Mouse (Mus musculus) myocyte (in vitro differentiated cells): ENCODE results near the gene Acox1. TPM values are rescaled to one million over a fixed set of nuclear protein-coding genes. Genes with fewer than 3 reads are reported as not detected.

Source experiments
- H3K27me3 ChIP-seq: one replicate; pipeline ENCODE4 v1.6.1; 2011; ENCODE audit not compliant: control insufficient read depth, insufficient read depth, insufficient read length
- H3K36me3 ChIP-seq: one replicate; pipeline ENCODE4 v1.6.1; 2011; ENCODE audit not compliant: control insufficient read depth, insufficient read depth
- H3K4me2 ChIP-seq: one replicate; pipeline ENCODE4 v1.6.1; 2011; ENCODE audit warnings: low read depth, control low read depth
- H3K4me3 ChIP-seq: one replicate; pipeline ENCODE4 v1.5.1; 2011; ENCODE audit warnings: mild to moderate bottlenecking, control low read depth, moderate library complexity
- H3K79me2 ChIP-seq: one replicate; pipeline ENCODE4 v1.6.1; 2011; ENCODE audit not compliant: control insufficient read depth, insufficient read depth
- H3ac ChIP-seq: one replicate; pipeline ENCODE4 v1.6.1; 2011; ENCODE audit not compliant: control insufficient read depth, insufficient read length
- CEBPB ChIP-seq: IDR thresholded peaks from 2 replicates; pipeline ENCODE4 v1.6.1; 2011; ENCODE audit warnings: mild to moderate bottlenecking, moderate library complexity; ENCODE audit not compliant: poor library complexity, insufficient read depth, severe bottlenecking
- E2F4 ChIP-seq: IDR thresholded peaks from one replicate; pipeline ENCODE4 v1.6.1; 2011; ENCODE audit warnings: mild to moderate bottlenecking, control low read depth, moderate library complexity; ENCODE audit not compliant: insufficient read depth
- MAX ChIP-seq: IDR thresholded peaks from one replicate; pipeline ENCODE4 v1.6.1; 2011; ENCODE audit warnings: low read depth, mild to moderate bottlenecking, control low read depth
- MYOD1 ChIP-seq, 3 experiments: IDR thresholded peaks; one replicate each; pipeline ENCODE4 v1.6.1; 2011; ENCODE audit warnings: control low read depth in 2 of 3, low read depth in 2 of 3, mild to moderate bottlenecking in 2 of 3, moderate library complexity in 1 of 3; ENCODE audit not compliant: insufficient read length in 2 of 3, control insufficient read depth in 1 of 3
- MYOG ChIP-seq, 3 experiments: IDR thresholded peaks; one replicate each; pipeline ENCODE4 v1.6.1; 2011; ENCODE audit warnings: control low read depth in 2 of 3, low read depth in 2 of 3, mild to moderate bottlenecking in 2 of 3; ENCODE audit not compliant: insufficient read length in 2 of 3, control insufficient read depth in 1 of 3, insufficient read depth in 1 of 3
- POLR2A ChIP-seq: IDR thresholded peaks from one replicate; pipeline ENCODE4 v1.6.1; 2011; ENCODE audit warnings: low read depth, mild to moderate bottlenecking, control low read depth, moderate library complexity; ENCODE audit not compliant: insufficient read length
- POLR2AphosphoS2 ChIP-seq: IDR thresholded peaks from one replicate; pipeline ENCODE4 v1.6.1; 2011; ENCODE audit warnings: low read depth, control low read depth; ENCODE audit not compliant: insufficient read length
- REST ChIP-seq: IDR thresholded peaks from one replicate; pipeline ENCODE4 v1.6.1; 2011; ENCODE audit warnings: mild to moderate bottlenecking, control low read depth, moderate library complexity; ENCODE audit not compliant: insufficient read depth, insufficient read length
- SRF ChIP-seq: IDR thresholded peaks from one replicate; pipeline ENCODE4 v1.6.1; 2011; ENCODE audit warnings: low read depth; ENCODE audit not compliant: control insufficient read depth, insufficient read length
- TCF12 ChIP-seq: IDR thresholded peaks from one replicate; pipeline ENCODE4 v1.6.1; 2011; ENCODE audit warnings: mild to moderate bottlenecking, control low read depth; ENCODE audit not compliant: poor library complexity, insufficient read depth, severe bottlenecking
- TCF3 ChIP-seq: IDR thresholded peaks from one replicate; pipeline ENCODE4 v1.6.1; 2011; ENCODE audit warnings: low read depth, control low read depth; ENCODE audit not compliant: insufficient read length
- USF1 ChIP-seq: IDR thresholded peaks from one replicate; pipeline ENCODE4 v1.6.1; 2011; ENCODE audit warnings: low read depth, mild to moderate bottlenecking, control low read depth, moderate library complexity
- polyA plus RNA-seq: library from polyadenylated mRNA; unstranded; fragments of >200 nt; fragmentation: generic; extraction: Trizol; gene quantifications from one replicate; pipeline ENCODE4 v1.2.1, GENCODE M21; 2012; ENCODE audit warnings: missing spikeins

Acox1 gene
- polyA plus RNA-seq, 1 experiment: 36.4 TPM

- H3K27me3 ChIP-seq: no peaks in the 10 kb centered on the region
- H3K4me2 ChIP-seq: no peak overlapping the region
- no peak for TF ChIP-seq POLR2A
- no peak for TF ChIP-seq MAX
- TF ChIP-seq TCF3: no peak
- no peak for TF ChIP-seq USF1
- TF ChIP-seq E2F4: no peak
- no peak for TF ChIP-seq MYOG (IDR thresholded peaks at IDR 0.05; ENCODE audit: control insufficient read depth in 1 of 3, insufficient read depth in 1 of 3, insufficient read length in 2 of 3, low read depth in 2 of 3)
- TF ChIP-seq REST: no peak
- no peak for TF ChIP-seq POLR2AphosphoS2
- TF ChIP-seq SRF: no peak
- no peak for TF ChIP-seq CEBPB
- TF ChIP-seq TCF12: no peak
- TF ChIP-seq MYOD1 (IDR thresholded peaks at IDR 0.05; ENCODE audit: control insufficient read depth in 1 of 3, insufficient read length in 2 of 3, low read depth in 2 of 3): no peak
- H3K36me3 ChIP-seq: peaks cover 11% of the 10 kb centered on the region
- H3ac ChIP-seq: no peak overlapping the region
- H3K4me3 ChIP-seq: no peak overlapping the region
- H3K79me2 ChIP-seq: no peaks in the 10 kb centered on the region
Measured at GRCm38 (mm10) chr11:116206678-116207077, 7.8 kb upstream of the Acox1 start.

GRCm38 (mm10) chr11:116203150-116203549 lies 4.3 kb upstream of the Acox1 start:
- Histone ChIP-seq H3K79me2 (peaks cover 8% of the 10 kb centered on the region), H3K4me3 (no peak overlapping the region), H3ac (no peak overlapping the region), H3K27me3 (no peaks in the 10 kb centered on the region), H3K4me2 (no peak overlapping the region), H3K36me3 (peaks cover 11% of the 10 kb centered on the region)
- TF ChIP-seq CEBPB (no peak), POLR2AphosphoS2 (no peak), TCF3 (no peak), USF1 (no peak), REST (no peak), E2F4 (no peak), MYOD1 (IDR thresholded peaks at IDR 0.05; ENCODE audit: control insufficient read depth in 1 of 3, insufficient read length in 2 of 3, low read depth in 2 of 3) (no peak), SRF (no peak), TCF12 (no peak), POLR2A (no peak), MYOG (IDR thresholded peaks at IDR 0.05; ENCODE audit: control insufficient read depth in 1 of 3, insufficient read depth in 1 of 3, insufficient read length in 2 of 3, low read depth in 2 of 3) (no peak), MAX (no peak)

GRCm38 (mm10) chr11:116201151-116201550 lies 2.3 kb upstream of the Acox1 start:
- no peak overlapping the region for H3ac ChIP-seq
- no peaks in the 10 kb centered on the region for H3K27me3 ChIP-seq
- H3K4me3 ChIP-seq: no peak overlapping the region
- TF ChIP-seq E2F4: no peak
- TF ChIP-seq MYOD1 (IDR thresholded peaks at IDR 0.05; ENCODE audit: control insufficient read depth in 1 of 3, insufficient read length in 2 of 3, low read depth in 2 of 3): no peak
- TF ChIP-seq SRF: no peak
- H3K4me2 ChIP-seq: no peak overlapping the region
- H3K36me3 ChIP-seq: peaks cover 7% of the 10 kb centered on the region
- peaks cover 23% of the 10 kb centered on the region for H3K79me2 ChIP-seq

GRCm38 (mm10) chr11:116198132-116198531 lies 713 bp downstream of the Acox1 start:
- H3K4me3 ChIP-seq: peak overlapping the region; percentile 93
- peaks cover 34% of the 10 kb centered on the region for H3K79me2 ChIP-seq
- no peaks in the 10 kb centered on the region for H3K27me3 ChIP-seq
- H3ac ChIP-seq: peak overlapping the region; percentile 70
- peak overlapping the region; percentile 95 for H3K4me2 ChIP-seq
- no peak for TF ChIP-seq E2F4
- TF ChIP-seq MYOD1 (IDR thresholded peaks at IDR 0.05; ENCODE audit: control insufficient read depth in 1 of 3, insufficient read length in 2 of 3, low read depth in 2 of 3): no peak
- TF ChIP-seq POLR2AphosphoS2: no peak
- TF ChIP-seq POLR2A: no peak
- TF ChIP-seq SRF: no peak
- no peak for TF ChIP-seq MAX
- no peak for TF ChIP-seq TCF12
- TF ChIP-seq MYOG (IDR thresholded peaks at IDR 0.05; ENCODE audit: control insufficient read depth in 1 of 3, insufficient read depth in 1 of 3, insufficient read length in 2 of 3, low read depth in 2 of 3): no peak
- no peaks in the 10 kb centered on the region for H3K36me3 ChIP-seq

- no peaks in the 10 kb centered on the region for H3K36me3 ChIP-seq
- H3K79me2 ChIP-seq: peaks cover 34% of the 10 kb centered on the region
- H3K4me2 ChIP-seq: peak overlapping the region; percentile 95
- no peak overlapping the region for H3ac ChIP-seq
- peak overlapping the region; percentile 93 for H3K4me3 ChIP-seq
- H3K27me3 ChIP-seq: no peaks in the 10 kb centered on the region
- TF ChIP-seq MAX (no peak), POLR2A (no peak), USF1 (no peak), TCF12 (no peak), TCF3 (no peak), MYOD1 (IDR thresholded peaks at IDR 0.05; ENCODE audit: control insufficient read depth in 1 of 3, insufficient read length in 2 of 3, low read depth in 2 of 3) (no peak), REST (no peak), E2F4 (no peak), CEBPB (no peak), MYOG (IDR thresholded peaks at IDR 0.05; ENCODE audit: control insufficient read depth in 1 of 3, insufficient read depth in 1 of 3, insufficient read length in 2 of 3, low read depth in 2 of 3) (no peak), SRF (no peak), POLR2AphosphoS2 (no peak)
Measured at GRCm38 (mm10) chr11:116197584-116197906, 1.3 kb downstream of the Acox1 start.
